Mouse (Mus musculus) CH12.LX (cell line): ENCODE data around the gene Tm9sf4. TPM values are rescaled to one million over a fixed set of nuclear protein-coding genes. Genes with fewer than 3 reads are reported as not detected.

Experiments used
- DNase-seq: peaks from one replicate; pipeline ENCODE4 v3.0.0-alpha.2; 2013; ENCODE audit errors: extremely low read depth
- H3K27ac ChIP-seq: 2 replicates; pipeline ENCODE4 v1.5.1; 2012; ENCODE audit warnings: low read depth, mild to moderate bottlenecking, control low read depth, moderate library complexity; ENCODE audit not compliant: insufficient read depth
- H3K27me3 ChIP-seq: replicated peaks from 2 replicates; pipeline ENCODE3; 2012; ENCODE audit warnings: inconsistent platforms
- H3K36me3 ChIP-seq, 2 experiments: replicated peaks in 1 of 2; 2 replicates each; pipeline versions ENCODE3 to v1.6.1; 2012; ENCODE audit warnings: inconsistent platforms in 1 of 2, low read length in 1 of 2, mild to moderate bottlenecking in 1 of 2, mixed read lengths in 1 of 2, moderate library complexity in 1 of 2; ENCODE audit not compliant: control insufficient read depth in 1 of 2, insufficient read depth in 1 of 2
- H3K4me1 ChIP-seq, 2 experiments: 2 replicates each; pipeline ENCODE4 v1.6.1; 2012; ENCODE audit warnings: inconsistent platforms in 1 of 2, moderate library complexity in 1 of 2; ENCODE audit not compliant: insufficient read depth in 2 of 2, control insufficient read depth in 1 of 2
- H3K4me2 ChIP-seq: 2 replicates; pipeline ENCODE4 v1.6.1; 2012; ENCODE audit warnings: low read depth, mild to moderate bottlenecking, control low read depth; ENCODE audit not compliant: poor library complexity, insufficient read depth, severe bottlenecking
- H3K4me3 ChIP-seq, 3 experiments: fragments of 150-350 bp in 1 of 3; sonication (generic) in 1 of 3; replicated peaks in 1 of 3; 2 replicates each; pipeline versions ENCODE3 to v1.5.1; 2011 to 2012; ENCODE audit warnings: low read depth in 2 of 3, low read length in 2 of 3, mild to moderate bottlenecking in 2 of 3, moderate library complexity in 2 of 3, control low read depth in 1 of 3, improper control_type of control experiment in 1 of 3, inconsistent platforms in 1 of 3, mixed read lengths in 1 of 3; ENCODE audit not compliant: poor library complexity in 1 of 3
- H3K79me2 ChIP-seq: replicated peaks from 2 replicates; pipeline ENCODE4 v1.6.1; 2012; ENCODE audit warnings: mild to moderate bottlenecking, moderate library complexity; ENCODE audit not compliant: control insufficient read depth, poor library complexity, insufficient read depth, severe bottlenecking; ENCODE audit errors: extremely low read depth
- H3K9ac ChIP-seq: 2 replicates; pipeline ENCODE4 v1.6.1; 2012; ENCODE audit warnings: low read depth, mild to moderate bottlenecking, control low read depth, moderate library complexity; ENCODE audit not compliant: insufficient read depth
- H3K9me3 ChIP-seq: replicated peaks from 2 replicates; pipeline ENCODE3; 2012; ENCODE audit warnings: low read length, inconsistent platforms, mixed read lengths
- BHLHE40 ChIP-seq: IDR thresholded peaks from 2 replicates; pipeline ENCODE4 v1.6.1; 2011; ENCODE audit warnings: mild to moderate bottlenecking, low read depth, low read length, improper control_type of control experiment
- CHD2 ChIP-seq: IDR thresholded peaks from 2 replicates; pipeline ENCODE4 v1.6.1; 2011; ENCODE audit warnings: low read length, improper control_type of control experiment
- CTCF ChIP-seq, 2 experiments: IDR thresholded peaks in 1 of 2; conservative IDR thresholded peaks in 1 of 2; 2 replicates each; pipeline ENCODE4 v1.5.1; 2011 to 2012; ENCODE audit warnings: low read depth in 2 of 2, low read length in 2 of 2, improper control_type of control experiment in 1 of 2, inconsistent platforms in 1 of 2, mild to moderate bottlenecking in 1 of 2, moderate library complexity in 1 of 2
- E2F4 ChIP-seq: IDR thresholded peaks from 2 replicates; pipeline ENCODE4 v1.6.1; 2011; ENCODE audit warnings: low read depth, low read length, improper control_type of control experiment; ENCODE audit not compliant: insufficient replicate concordance
- ELF1 ChIP-seq: IDR thresholded peaks from 2 replicates; pipeline ENCODE4 v1.6.1; 2014; ENCODE audit warnings: low read depth, mild to moderate bottlenecking, inconsistent platforms, low read length, improper control_type of control experiment
- EP300 ChIP-seq: IDR thresholded peaks from 2 replicates; pipeline ENCODE4 v1.6.1; 2011; ENCODE audit warnings: low read length, improper control_type of control experiment
- ETS1 ChIP-seq: conservative IDR thresholded peaks from 2 replicates; pipeline ENCODE4 v1.6.1; 2012; ENCODE audit warnings: low read depth, mild to moderate bottlenecking, inconsistent platforms, low read length, improper control_type of control experiment, moderate library complexity
- IRF4 ChIP-seq: IDR thresholded peaks from 2 replicates; pipeline ENCODE4 v1.6.1; 2014; ENCODE audit warnings: low read depth, mild to moderate bottlenecking, inconsistent platforms, low read length, improper control_type of control experiment
- MAFK ChIP-seq: IDR thresholded peaks from 2 replicates; pipeline ENCODE4 v1.6.1; 2011; ENCODE audit warnings: low read length, improper control_type of control experiment; ENCODE audit not compliant: insufficient replicate concordance
- MAZ ChIP-seq: IDR thresholded peaks from 2 replicates; pipeline ENCODE4 v1.6.1; 2012; ENCODE audit warnings: low read depth, mild to moderate bottlenecking, inconsistent platforms, low read length, improper control_type of control experiment, moderate library complexity
- MEF2A ChIP-seq: IDR thresholded peaks from 2 replicates; pipeline ENCODE4 v1.6.1; 2014; ENCODE audit warnings: low read depth, mild to moderate bottlenecking, inconsistent platforms, low read length, improper control_type of control experiment, borderline replicate concordance
- MXI1 ChIP-seq: IDR thresholded peaks from 2 replicates; pipeline ENCODE4 v1.6.1; 2011; ENCODE audit warnings: mild to moderate bottlenecking, low read depth, low read length, improper control_type of control experiment
- MYC ChIP-seq: IDR thresholded peaks from 2 replicates; pipeline ENCODE4 v1.6.1; 2011; ENCODE audit warnings: low read depth, mild to moderate bottlenecking, improper control_type of control experiment, low read length
- NRF1 ChIP-seq: IDR thresholded peaks from 2 replicates; pipeline ENCODE4 v1.6.1; 2014; ENCODE audit warnings: low read depth, mild to moderate bottlenecking, inconsistent platforms, low read length, improper control_type of control experiment, moderate library complexity
- POLR2A ChIP-seq: IDR thresholded peaks from 2 replicates; pipeline ENCODE4 v1.6.1; 2011; ENCODE audit warnings: low read depth, mild to moderate bottlenecking, improper control_type of control experiment, low read length
- RAD21 ChIP-seq: IDR thresholded peaks from 2 replicates; pipeline ENCODE4 v1.6.1; 2011; ENCODE audit warnings: low read depth, mild to moderate bottlenecking, low read length, improper control_type of control experiment, moderate library complexity
- RCOR1 ChIP-seq: conservative IDR thresholded peaks from 2 replicates; pipeline ENCODE4 v1.6.1; 2012; ENCODE audit warnings: low read depth, mild to moderate bottlenecking, inconsistent platforms, low read length, improper control_type of control experiment
- SIN3A ChIP-seq: IDR thresholded peaks from 2 replicates; pipeline ENCODE4 v1.6.1; 2012; ENCODE audit warnings: low read length, improper control_type of control experiment, inconsistent platforms
- SMC3 ChIP-seq: IDR thresholded peaks from 2 replicates; pipeline ENCODE4 v1.6.1; 2011; ENCODE audit warnings: low read depth, low read length, improper control_type of control experiment
- TBP ChIP-seq: conservative IDR thresholded peaks from 2 replicates; pipeline ENCODE4 v1.6.1; 2011; ENCODE audit warnings: low read depth, low read length, improper control_type of control experiment
- TCF12 ChIP-seq: IDR thresholded peaks from 2 replicates; pipeline ENCODE4 v1.6.1; 2014; ENCODE audit warnings: low read depth, mild to moderate bottlenecking, inconsistent platforms, low read length, improper control_type of control experiment
- USF2 ChIP-seq: conservative IDR thresholded peaks from 2 replicates; pipeline ENCODE4 v1.6.1; 2011; ENCODE audit warnings: low read depth, low read length, improper control_type of control experiment
- ZC3H11A ChIP-seq: IDR thresholded peaks from 2 replicates; pipeline ENCODE4 v1.6.1; 2012; ENCODE audit warnings: low read depth, mild to moderate bottlenecking, inconsistent platforms, low read length, improper control_type of control experiment
- ZKSCAN1 ChIP-seq: IDR thresholded peaks from 2 replicates; pipeline ENCODE4 v1.6.1; 2012; ENCODE audit warnings: low read depth, inconsistent platforms, low read length, improper control_type of control experiment, borderline replicate concordance
- dilution Hi-C: fragments of 300-500 bp; cut with MboI; formaldehyde crosslinking; loops from 2 replicates; pipeline ENCODE4 v1.14.3; 2020; ENCODE audit warnings: low sequenced_read_pairs; ENCODE audit not compliant: extremely low pct_unique_long_range_greater_than_20kb, extremely low pct_ligation_motif_present
- in situ Hi-C: fragments of 300-500 bp; cut with MboI; formaldehyde crosslinking; loops from 3 replicates; pipeline ENCODE4 v1.14.3; 2019; ENCODE audit warnings: low sequenced_read_pairs, low pct_ligation_motif_present, low pct_unique_long_range_greater_than_20kb, mixed read lengths
- polyA plus RNA-seq: library from polyadenylated mRNA; unstranded; fragments of >175 nt; gene quantifications from 2 replicates; pipeline ENCODE4 v1.2.1, GENCODE M21; 2012; ENCODE audit warnings: low read depth; ENCODE audit not compliant: insufficient read length
- total RNA-seq, 2 experiments: library from RNA; depleted of rRNA; stranded (reverse); fragments of 300-350 nt in 1 of 2; fragments of >200 nt in 1 of 2; gene quantifications; 2 replicates each; pipeline ENCODE4 v1.2.3; 2012 to 2014

Tm9sf4 gene
- total and polyA plus RNA-seq, 3 experiments, result 13.3 to 51.1 (median 30.4) TPM

DNA sequence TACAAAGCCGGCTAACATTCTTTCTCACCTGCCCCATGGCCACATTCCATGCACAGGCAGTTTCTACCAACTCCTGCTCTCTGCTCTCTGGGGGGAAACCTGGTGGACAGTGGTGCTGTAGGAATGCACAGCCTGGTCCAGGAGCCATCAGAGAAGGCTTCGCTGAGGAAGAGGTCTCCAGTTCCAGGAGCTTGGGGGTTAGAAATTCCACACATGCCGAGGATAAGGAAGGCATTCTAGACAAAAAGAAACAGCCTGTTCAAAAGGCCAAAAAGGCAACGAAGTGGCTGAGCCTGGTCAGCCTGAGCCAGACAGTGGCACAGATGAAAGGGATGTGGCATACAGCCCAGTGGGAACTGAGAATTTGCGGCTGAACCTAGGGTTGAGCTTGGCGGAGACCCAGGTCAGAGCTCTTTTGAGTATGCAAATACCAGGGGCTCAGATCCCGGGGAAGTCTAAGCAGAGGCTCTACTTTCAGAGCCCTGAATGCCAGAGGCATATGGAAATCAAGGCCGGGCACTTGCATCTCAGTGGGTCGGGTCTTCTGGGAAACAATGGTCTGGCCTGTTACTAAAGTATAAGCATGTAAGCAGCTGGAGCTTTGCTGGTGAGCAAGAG, 21.0 kb upstream of the Tm9sf4 start:
- DNase-seq, result peak; percentile 67
- Histone ChIP-seq H3K9me3 (peaks cover 3% of the 10 kb centered on the region), H3K4me3 (no peak overlapping the region), H3K36me3 (no peaks in the 10 kb centered on the region), H3K79me2 (no peaks in the 10 kb centered on the region), H3K27ac (no peak overlapping the region), H3K27me3 (peaks cover 45% of the 10 kb centered on the region), H3K4me1 (peaks cover 3 to 17% of the 10 kb centered on the region in 2 experiments), H3K9ac (no peak overlapping the region), H3K4me2 (peak overlapping the region; percentile 54; the same call in 1 of the 2 replicates)
- no peak for TF ChIP-seq POLR2A
- peak; percentile 93 for TF ChIP-seq EP300
- 0 out of 2 replicates have a peak, but pooled peaks have one; percentile 75 for TF ChIP-seq RCOR1
- no peak for TF ChIP-seq CTCF (conservative IDR thresholded peaks at IDR 0.05 in 1 of 2, IDR thresholded peaks at IDR 0.05 in 1 of 2; ENCODE audit: low read depth in 2 of 2, low read length in 2 of 2)
- peak; percentile 91 for TF ChIP-seq IRF4
- no peak for TF ChIP-seq MXI1
- no peak for TF ChIP-seq USF2
- TF ChIP-seq ELF1, result 0 out of 2 replicates have a peak, but pooled peaks have one; percentile 22
- TF ChIP-seq ETS1, result peak; percentile 47; the same call in 1 of the 2 replicates
- TF ChIP-seq CHD2, result peak; percentile 30; the same call in 1 of the 2 replicates
- no peak for TF ChIP-seq TBP
- TF ChIP-seq BHLHE40, result peak; percentile 56
- peak; percentile 64 for TF ChIP-seq TCF12
- no peak for TF ChIP-seq NRF1
- TF ChIP-seq MAFK, result peak; percentile 81
- peak; percentile 62 for TF ChIP-seq MEF2A
- in situ Hi-C loops, result loop anchor here (10.0 to 25.0 kb wide), 2 partner anchors 55 to 447 kb away; no protein-coding TSS in a partner anchor
- dilution Hi-C loops, result no loop called here

GRCm38 (mm10) chr2:153142620-153143199, 18.4 kb upstream of the Tm9sf4 start:
- peak; percentile 60 for DNase-seq
- no peak overlapping the region for H3K4me2 ChIP-seq

More at GRCm38 (mm10) chr2:153142620-153143199, 18.4 kb upstream of the Tm9sf4 start:
- H3K4me1 ChIP-seq, result peaks cover 3 to 28% of the 10 kb centered on the region in 2 experiments
- no peaks in the 10 kb centered on the region for H3K36me3 ChIP-seq
- peaks cover 28% of the 10 kb centered on the region for H3K27me3 ChIP-seq
- H3K27ac ChIP-seq, result no peak overlapping the region
- TF ChIP-seq ZC3H11A, result peak; percentile 29; the same call in 1 of the 2 replicates
- no peak for TF ChIP-seq NRF1
- TF ChIP-seq CTCF (conservative IDR thresholded peaks at IDR 0.05 in 1 of 2, IDR thresholded peaks at IDR 0.05 in 1 of 2; ENCODE audit: low read depth in 2 of 2, low read length in 2 of 2), result peak; percentile 76 to 91
- no peak for TF ChIP-seq MYC
- no peak for TF ChIP-seq BHLHE40
- no peak for TF ChIP-seq E2F4
- TF ChIP-seq IRF4, result 0 out of 2 replicates have a peak, but pooled peaks have one; percentile 23
- TF ChIP-seq ZKSCAN1, result no peak
- no peak for TF ChIP-seq ELF1
- no peak for TF ChIP-seq MAFK
- TF ChIP-seq SMC3, result peak; percentile 88
- TF ChIP-seq TCF12, result no peak
- no peak for TF ChIP-seq SIN3A
- TF ChIP-seq MAZ, result no peak
- no peak for TF ChIP-seq MEF2A
- peak; percentile 83 for TF ChIP-seq RAD21
- H3K9me3 ChIP-seq, result peaks cover 3% of the 10 kb centered on the region
- in situ Hi-C loops, result loop anchor here (10.0 to 25.0 kb wide), 2 partner anchors 58 to 445 kb away; no protein-coding TSS in a partner anchor
- H3K9ac ChIP-seq, result no peak overlapping the region
- dilution Hi-C loops, result no loop called here
- H3K79me2 ChIP-seq, result no peaks in the 10 kb centered on the region
- H3K4me3 ChIP-seq, result no peak overlapping the region
